Mouse (Mus musculus) heart, adult 2 months (tissue): Measurements from ENCODE around the gene D1Ertd622e. TPM values are rescaled to one million over a fixed set of nuclear protein-coding genes. Genes with fewer than 3 reads are reported as not detected.

Experiments used
- DNase-seq, 2 experiments: peaks; one replicate each; pipeline ENCODE4 v3.0.0; 2021
- H3K27ac ChIP-seq: fragments of 200-600 bp; 2 replicates; pipeline ENCODE4 v1.8.1; 2022
- H3K27me3 ChIP-seq: fragments of 200-500 bp; 2 replicates; pipeline ENCODE4 v1.6.1; 2012; ENCODE audit warnings: mild to moderate bottlenecking, low read length, inconsistent platforms, mixed read lengths; ENCODE audit not compliant: control insufficient read depth, insufficient read depth
- H3K36me3 ChIP-seq: fragments of 200-500 bp; 2 replicates; pipeline ENCODE4 v1.6.1; 2012; ENCODE audit warnings: low read length, inconsistent platforms; ENCODE audit not compliant: control insufficient read depth, insufficient read depth
- H3K4me1 ChIP-seq: fragments of 200-500 bp; 2 replicates; pipeline ENCODE4 v1.6.1; 2011; ENCODE audit warnings: low read length; ENCODE audit not compliant: control insufficient read depth, insufficient read depth
- H3K4me3 ChIP-seq: fragments of 200-600 bp; 2 replicates; pipeline ENCODE4 v1.8.1; 2022
- H3K79me2 ChIP-seq: fragments of 200-500 bp; replicated peaks from 2 replicates; pipeline ENCODE4 v1.6.1; 2012; ENCODE audit warnings: mild to moderate bottlenecking, inconsistent platforms, low read length, moderate library complexity, mixed read lengths; ENCODE audit not compliant: control insufficient read depth, insufficient read depth
- H3K9ac ChIP-seq: fragments of 200-500 bp; 2 replicates; pipeline ENCODE4 v1.6.1; 2012; ENCODE audit warnings: low read depth, mild to moderate bottlenecking, control low read depth, inconsistent platforms, low read length, mixed read lengths
- CTCF ChIP-seq: fragments of 200-600 bp; IDR thresholded peaks from 2 replicates; pipeline ENCODE4 v1.8.1; 2022; ENCODE audit warnings: antibody characterized with exemption, mild to moderate bottlenecking, moderate library complexity
- EP300 ChIP-seq: fragments of 200-500 bp; IDR thresholded peaks from 2 replicates; pipeline ENCODE4 v1.6.1; 2011; ENCODE audit warnings: low read depth, low read length, control low read depth; ENCODE audit not compliant: insufficient read depth
- POLR2A ChIP-seq: fragments of 200-500 bp; IDR thresholded peaks from 2 replicates; pipeline ENCODE4 v1.6.1; 2011; ENCODE audit warnings: mild to moderate bottlenecking, low read depth, low read length, control low read depth; ENCODE audit not compliant: insufficient read depth
- WGBS: fragments of 180-500 bp; shearing (Covaris S2); methylation state at CpG from one replicate; pipeline ENCODE4 v1.1.7; 2018; 5-methylcytosine and 5-hydroxymethylcytosine counted together
- intact Hi-C: fragments of 180-260 bp; cut with DNase I; formaldehyde crosslinking; loops from one replicate; pipeline ENCODE4 v1.15.1; 2025
- polyA plus RNA-seq: library from polyadenylated mRNA; depleted of rRNA; stranded (reverse); fragments of >200 nt; gene quantifications from 2 replicates; pipeline ENCODE4 v1.2.3, GENCODE M21; 2012
- total RNA-seq, 2 experiments: library from RNA; stranded (reverse); gene quantifications; 2 replicates each; pipeline ENCODE4 v1.2.3; 2021

D1Ertd622e gene
- total and polyA plus RNA-seq, 3 experiments = 3.1 to 4.5 (median 4.4) TPM

DNA sequence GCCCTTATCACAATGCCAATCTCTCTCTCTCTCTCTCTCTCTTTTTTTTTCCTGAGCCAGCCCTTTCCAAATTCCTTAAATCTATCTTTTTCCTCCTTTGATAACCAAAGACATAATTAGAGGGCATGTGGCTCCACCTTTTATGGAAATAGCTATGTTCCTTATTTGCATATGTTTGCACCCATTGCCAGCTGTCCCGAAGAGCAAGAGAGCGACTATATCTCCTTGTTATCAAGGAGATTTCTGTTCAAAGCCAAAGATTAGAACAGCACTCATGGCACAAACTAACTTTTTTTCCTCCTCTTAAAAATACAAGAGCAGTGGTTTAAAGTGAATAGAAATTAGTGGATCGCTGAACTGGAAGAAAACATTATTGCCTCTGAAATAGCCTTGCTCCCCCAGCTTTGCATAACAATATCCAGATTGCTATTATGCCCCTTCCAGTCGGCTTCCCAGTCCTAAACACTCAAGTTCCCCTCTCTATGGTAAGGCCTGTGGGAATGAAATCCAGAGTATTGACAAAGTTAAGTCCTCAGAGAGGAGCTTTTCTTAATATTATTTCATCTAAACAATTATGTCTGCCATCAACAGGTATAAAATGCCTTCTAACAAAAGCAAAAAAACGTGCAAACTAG lies 39.2 kb downstream of the D1Ertd622e start:
- peaks cover 2% of the 10 kb centered on the region; the same call in 1 of the 2 replicates for H3K4me1 ChIP-seq
- no peak overlapping the region for H3K9ac ChIP-seq
- H3K79me2 ChIP-seq = no peaks in the 10 kb centered on the region
- H3K27me3 ChIP-seq = no peaks in the 10 kb centered on the region
- no peak for TF ChIP-seq CTCF
- TF ChIP-seq POLR2A = no peak
- no peak for TF ChIP-seq EP300
- H3K27ac ChIP-seq = no peak overlapping the region
- DNase-seq = no peak
- H3K36me3 ChIP-seq = no peaks in the 10 kb centered on the region
- intact Hi-C loops = no loop called here
- no peak overlapping the region for H3K4me3 ChIP-seq
- WGBS = 43% methylated on average over 5 of the region's 5 CpGs

DNA sequence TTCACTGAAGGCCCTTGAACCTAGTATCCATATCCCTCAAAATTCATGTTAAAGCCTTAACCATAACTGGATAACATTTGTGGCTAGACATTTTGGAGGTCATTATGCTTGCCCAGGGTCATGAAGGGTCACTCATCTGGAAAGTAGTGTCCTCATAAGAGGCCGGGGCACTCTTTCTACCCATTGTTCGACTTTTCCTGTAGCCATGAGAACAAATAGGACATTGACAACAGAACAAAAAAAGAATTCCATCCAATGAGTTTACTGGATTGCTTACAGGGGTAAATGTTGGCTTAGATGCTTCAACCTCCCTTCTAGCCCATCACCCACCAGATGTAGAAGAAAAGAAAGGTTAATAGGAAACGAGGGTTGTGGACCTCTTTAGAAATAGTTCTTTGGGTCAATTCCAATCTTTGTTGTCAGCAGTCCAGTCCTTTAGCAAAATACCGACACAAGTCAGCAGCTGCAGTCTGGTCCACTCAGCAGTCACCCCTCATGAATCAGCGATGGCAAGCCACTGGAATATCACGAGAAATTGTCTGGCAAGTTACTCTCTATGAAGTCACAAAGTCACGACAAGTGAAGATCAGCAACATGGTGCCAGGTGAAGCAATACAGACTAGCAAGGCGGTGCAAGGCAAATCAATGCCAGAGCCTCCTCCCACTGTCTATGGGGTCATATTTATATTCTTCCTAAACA lies 42.1 kb downstream of the D1Ertd622e start:
- DNase-seq = no peak
- WGBS = 62% methylated on average over 8 of the region's 8 CpGs
- Histone ChIP-seq H3K27ac (no peak overlapping the region), H3K4me1 (peaks cover 2% of the 10 kb centered on the region; the same call in 1 of the 2 replicates), H3K9ac (no peak overlapping the region), H3K79me2 (no peaks in the 10 kb centered on the region), H3K36me3 (no peaks in the 10 kb centered on the region), H3K27me3 (no peaks in the 10 kb centered on the region), H3K4me3 (no peak overlapping the region)
- intact Hi-C loops = no loop called here
- TF ChIP-seq EP300 (no peak), CTCF (no peak), POLR2A (no peak)

DNA sequence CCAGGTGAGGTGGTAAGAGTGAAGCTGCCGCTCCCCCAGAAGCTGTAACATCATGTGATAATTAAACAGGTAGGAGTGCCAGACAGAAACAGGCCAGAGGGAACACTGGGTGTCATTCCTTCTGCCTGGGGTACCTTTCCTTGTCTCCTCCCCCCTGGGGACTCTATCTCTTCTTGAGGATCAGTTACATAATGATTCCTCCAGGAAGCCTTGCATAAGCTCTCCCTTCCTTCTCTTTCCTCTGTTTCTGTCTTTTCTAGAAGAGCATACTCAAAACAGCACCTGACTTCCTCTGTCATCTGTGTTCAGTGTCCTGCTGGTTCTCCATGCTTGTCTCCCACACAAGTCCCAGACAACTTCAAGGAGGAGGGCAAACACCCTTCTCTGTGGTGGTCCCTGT lies 46.3 kb downstream of the D1Ertd622e start:
- no peak for DNase-seq
- intact Hi-C loops = no loop called here

DNA sequence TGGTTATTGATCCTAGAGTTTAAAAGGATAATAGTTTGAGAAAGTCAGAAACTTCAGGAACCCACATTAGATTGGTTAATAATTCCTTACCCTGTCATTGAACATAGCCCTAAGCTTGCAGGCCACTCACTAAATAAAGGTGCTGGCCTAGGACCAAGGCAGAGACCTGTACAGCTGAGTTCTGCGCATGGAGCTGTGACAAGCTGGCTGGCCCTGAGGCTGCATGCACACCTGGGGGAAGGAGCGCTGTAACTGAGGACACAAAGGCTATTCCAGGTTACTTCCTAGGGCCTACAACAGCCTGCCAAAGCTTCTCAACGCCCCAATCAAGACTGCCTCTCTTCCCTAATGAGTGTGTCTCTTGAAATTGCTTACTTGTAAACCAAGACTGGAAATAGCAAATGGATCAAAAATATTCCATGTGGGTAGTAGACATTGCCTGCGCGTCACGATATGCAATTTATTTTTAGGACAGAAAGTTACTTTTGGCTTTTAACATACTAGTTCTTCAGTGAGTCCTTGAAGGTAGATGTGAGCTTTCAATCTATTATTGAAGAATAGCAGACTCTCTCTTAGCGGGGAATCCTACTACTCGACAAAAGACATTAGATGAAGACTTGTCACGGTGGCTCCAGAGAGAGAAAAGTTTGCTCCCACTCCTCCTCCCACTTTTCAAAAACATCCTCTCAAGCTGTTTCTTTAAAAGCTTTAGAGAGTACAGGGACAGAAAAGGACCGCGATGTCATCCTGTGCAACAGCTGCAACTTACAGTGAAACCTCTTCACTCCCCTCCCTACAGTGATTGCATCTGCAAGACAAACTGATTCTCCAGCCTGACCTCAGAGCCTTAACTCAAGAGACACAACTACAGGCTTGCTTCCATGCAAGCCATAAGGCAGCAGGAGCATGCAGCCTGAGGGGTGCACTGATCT lies 47.1 kb downstream of the D1Ertd622e start:
- 73% methylated on average over 11 of the region's 11 CpGs for WGBS
- Histone ChIP-seq H3K79me2 (no peaks in the 10 kb centered on the region), H3K27ac (no peak overlapping the region)

More for the DNA sequence above, 46.3 kb downstream of the D1Ertd622e start:
- Histone ChIP-seq H3K27me3 (no peaks in the 10 kb centered on the region), H3K4me1 (peaks cover 2% of the 10 kb centered on the region; the same call in 1 of the 2 replicates), H3K36me3 (no peaks in the 10 kb centered on the region), H3K4me3 (no peak overlapping the region), H3K27ac (no peak overlapping the region), H3K9ac (no peak overlapping the region), H3K79me2 (no peaks in the 10 kb centered on the region)
- TF ChIP-seq CTCF = no peak
- no peak for TF ChIP-seq EP300
- no peak for TF ChIP-seq POLR2A
- 89% methylated on average over 1 of the region's 1 CpGs for WGBS

DNA sequence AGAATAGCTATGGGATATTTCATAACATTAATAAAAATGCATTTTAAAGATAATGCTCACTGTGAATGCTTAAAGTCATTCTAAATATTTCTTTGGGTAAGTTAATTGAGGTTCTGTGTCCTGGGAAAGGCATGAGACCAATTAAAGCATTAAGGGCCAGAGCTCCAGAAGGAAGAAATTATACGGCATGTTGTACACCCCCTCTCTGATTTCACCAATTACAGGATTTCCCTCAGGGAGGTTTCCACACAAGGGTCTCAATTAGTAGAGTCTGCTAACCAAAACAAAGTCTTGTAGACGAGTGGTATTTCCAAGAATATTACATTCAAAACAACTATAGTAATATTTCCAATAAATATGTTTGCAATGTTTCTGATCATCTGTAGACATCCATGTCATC lies 50.1 kb downstream of the D1Ertd622e start:
- intact Hi-C loops = no loop called here
- Histone ChIP-seq H3K4me3 (no peak overlapping the region), H3K9ac (no peak overlapping the region), H3K27ac (no peak overlapping the region), H3K79me2 (no peaks in the 10 kb centered on the region), H3K27me3 (no peaks in the 10 kb centered on the region), H3K36me3 (no peaks in the 10 kb centered on the region), H3K4me1 (no peaks in the 10 kb centered on the region)
- 69% methylated on average over 2 of the region's 2 CpGs for WGBS
- TF ChIP-seq POLR2A = no peak
- TF ChIP-seq CTCF = no peak
- no peak for TF ChIP-seq EP300
- no peak for DNase-seq

More for the DNA sequence above, 47.1 kb downstream of the D1Ertd622e start:
- Histone ChIP-seq H3K4me1 (no peaks in the 10 kb centered on the region), H3K36me3 (no peaks in the 10 kb centered on the region), H3K4me3 (no peak overlapping the region), H3K27me3 (no peaks in the 10 kb centered on the region), H3K9ac (no peak overlapping the region)
- no peak for DNase-seq
- TF ChIP-seq EP300 = no peak
- TF ChIP-seq POLR2A = no peak
- no peak for TF ChIP-seq CTCF
- intact Hi-C loops = no loop called here
